ENCODE assay signal across 8 mouse cellular contexts in the genomic region with DNA sequence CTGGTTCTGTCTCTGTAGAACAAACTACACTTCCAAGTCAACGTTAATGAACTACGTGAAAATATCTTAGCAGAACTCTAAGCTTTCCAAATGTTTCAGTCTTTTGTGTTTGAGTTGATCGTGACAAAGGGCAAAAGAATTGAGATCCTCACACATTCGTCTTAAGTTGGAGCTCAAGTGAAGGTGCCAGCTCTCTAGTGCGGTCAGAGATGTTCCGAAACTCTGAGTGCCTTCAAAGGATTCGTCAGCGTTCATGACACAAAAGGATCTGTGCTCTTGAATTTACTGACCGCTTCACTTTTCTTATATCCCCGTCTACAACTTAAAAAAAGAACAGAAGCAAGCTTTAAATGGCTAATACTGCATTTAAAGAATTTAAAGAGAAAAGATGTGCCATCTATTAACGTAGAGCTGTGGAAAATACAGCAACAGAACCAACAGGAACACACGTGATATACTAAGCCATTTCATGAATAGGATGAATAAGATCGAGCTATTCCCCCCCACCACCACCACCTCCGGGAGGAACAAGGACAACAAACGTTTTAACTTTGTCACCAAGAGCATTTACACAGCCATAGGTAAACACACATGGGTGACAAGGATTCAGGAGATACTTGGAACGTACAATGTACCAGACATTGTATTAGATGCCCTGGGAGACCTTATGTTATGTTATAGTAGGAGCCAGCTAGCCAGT. TPM values are rescaled to one million over a fixed set of nuclear protein-coding genes. Genes with fewer than 3 reads are reported as not detected.
DNase-seq lines count a peak whose midpoint lies in the region; ATAC-seq lines count a peak whose summit lies in the region.

No protein-coding gene starts in this region.

- peak; percentile 53 for DNase-seq in c-Kit-positive CD71-negative TER-119-negative erythroid progenitor cells, embryonic 14.5 days (ENCODE audit: low read depth)
- DNase-seq in liver, embryonic 11.5 days (ENCODE audit: low spot score), result peak; percentile 52
- no peak for DNase-seq in adrenal gland, postnatal 14 days
- no peak for DNase-seq in layer of hippocampus, adult 8-10 months (ENCODE audit: low spot score in 2 of 2)

- 4% methylated on average over 16 of the region's 16 CpGs for WGBS in heart, embryonic 13.5 days
- WGBS in liver, embryonic 11.5 days, result 4% methylated on average over 16 of the region's 16 CpGs
- WGBS in neural tube, embryonic 13.5 days, result 2% methylated on average over 16 of the region's 16 CpGs

- no peaks in the 10 kb centered on the region for H3K9me3 ChIP-seq in megakaryocyte, embryonic 14.5 days
- no peaks in the 10 kb centered on the region for H3K9me3 ChIP-seq in heart, embryonic 13.5 days
- H3K9me3 ChIP-seq in liver, embryonic 11.5 days (ENCODE audit: control insufficient read depth, low read length), result no peaks in the 10 kb centered on the region
- no peaks in the 10 kb centered on the region for H3K9me3 ChIP-seq in neural tube, embryonic 13.5 days

- H3K36me3 ChIP-seq in megakaryocyte, embryonic 14.5 days (replicated peaks; ENCODE audit: low read length), result no peaks in the 10 kb centered on the region
- H3K36me3 ChIP-seq in heart, embryonic 13.5 days, result no peaks in the 10 kb centered on the region
- no peaks in the 10 kb centered on the region for H3K36me3 ChIP-seq in liver, embryonic 11.5 days (ENCODE audit: control insufficient read depth, insufficient read depth, low read length)
- H3K36me3 ChIP-seq in neural tube, embryonic 13.5 days, result no peaks in the 10 kb centered on the region

- H3K4me2 ChIP-seq in heart, embryonic 13.5 days, result peak overlapping the region; percentile 70
- H3K4me2 ChIP-seq in liver, embryonic 11.5 days, result peak overlapping the region; percentile 83
- peak overlapping the region; percentile 60 for H3K4me2 ChIP-seq in neural tube, embryonic 13.5 days

- peak overlapping the region; percentile 98 for H3K4me3 ChIP-seq in megakaryocyte, embryonic 14.5 days (replicated peaks)
- H3K4me3 ChIP-seq in heart, embryonic 13.5 days, result peak overlapping the region; percentile 58
- H3K4me3 ChIP-seq in liver, embryonic 11.5 days (ENCODE audit: low read depth, low read length), result peak overlapping the region; percentile 60
- H3K4me3 ChIP-seq in neural tube, embryonic 13.5 days, result peak overlapping the region; percentile 51

- peak overlapping the region; percentile 84 for H3K9ac ChIP-seq in heart, embryonic 13.5 days
- peak overlapping the region; percentile 87 for H3K9ac ChIP-seq in liver, embryonic 11.5 days (ENCODE audit: low read depth, low read length)
- H3K9ac ChIP-seq in neural tube, embryonic 13.5 days, result peak overlapping the region; percentile 78

- H3K27me3 ChIP-seq in megakaryocyte, embryonic 14.5 days (replicated peaks), result no peaks in the 10 kb centered on the region
- H3K27me3 ChIP-seq in heart, embryonic 13.5 days (replicated peaks), result no peaks in the 10 kb centered on the region
- H3K27me3 ChIP-seq in liver, embryonic 11.5 days (replicated peaks; ENCODE audit: control insufficient read depth, insufficient read depth, low read length), result no peaks in the 10 kb centered on the region
- H3K27me3 ChIP-seq in neural tube, embryonic 13.5 days, result no peaks in the 10 kb centered on the region

- peaks cover 42% of the 10 kb centered on the region for H3K4me1 ChIP-seq in megakaryocyte, embryonic 14.5 days
- H3K4me1 ChIP-seq in heart, embryonic 13.5 days, result peaks cover 36% of the 10 kb centered on the region
- H3K4me1 ChIP-seq in liver, embryonic 11.5 days (replicated peaks; ENCODE audit: control insufficient read depth, insufficient read depth, low read length), result peaks cover 7% of the 10 kb centered on the region
- peaks cover 35% of the 10 kb centered on the region for H3K4me1 ChIP-seq in neural tube, embryonic 13.5 days (replicated peaks)

- peak overlapping the region; percentile 98 for H3K27ac ChIP-seq in heart, embryonic 13.5 days (replicated peaks)
- H3K27ac ChIP-seq in liver, embryonic 11.5 days (ENCODE audit: low read depth, low read length), result peak overlapping the region; percentile 99
- H3K27ac ChIP-seq in neural tube, embryonic 13.5 days (replicated peaks), result peak overlapping the region; percentile 98

- ATAC-seq in megakaryocyte, adult 5-6 weeks (ENCODE audit: poor library complexity, severe bottlenecking), result no peak
- no peak for ATAC-seq in heart, embryonic 13.5 days (ENCODE audit: extremely low read depth, insufficient number of reproducible peaks, low FRiP score, low TSS enrichment)
- ATAC-seq in liver, embryonic 11.5 days (replicated peaks; ENCODE audit: low FRiP score), result no peak
- no peak for ATAC-seq in neural tube, embryonic 13.5 days (ENCODE audit: low read depth)

RNA-seq across cellular contexts. Expression of a gene that starts 1.3 kb away (rescaled TPM):
- 25.4 and 51.4 TPM in 2 replicates for polyA plus RNA-seq in megakaryocyte, embryonic 14.5 days (2012; ENCODE audit: insufficient read depth, low replicate concordance)
- 559 and 619 TPM in 2 replicates for total RNA-seq in megakaryocyte, adult 5-6 weeks (2015)
- total RNA-seq in megakaryocyte, adult 5-6 weeks (2017), result 895 and 963 TPM in 2 replicates
- polyA plus RNA-seq in heart, embryonic 13.5 days (2015; fragmentation: Nextera tagmentation; extraction: Ambion mirVana), result 128 and 129 TPM in 2 replicates
- 207 and 219 TPM in 2 replicates for polyA plus RNA-seq in liver, embryonic 11.5 days (2014; fragmentation: Nextera tagmentation; extraction: Ambion mirVana)
- 111 and 141 TPM in 2 replicates for polyA plus RNA-seq in neural tube, embryonic 13.5 days (2015; fragmentation: Nextera tagmentation; extraction: Ambion mirVana)
- total RNA-seq in adrenal gland, postnatal 14 days (2021), result 117 and 128 TPM in 2 replicates
- 10 to 100 TPM; 39.2 to 51.2 (median 41.8) TPM for total RNA-seq in layer of hippocampus, adult 8-10 months (2022)

RNA-seq across cellular contexts. Expression of a gene that starts 58.6 kb away (rescaled TPM):
- polyA plus RNA-seq in megakaryocyte, embryonic 14.5 days (2012; ENCODE audit: insufficient read depth, low replicate concordance), result 253 and 281 TPM in 2 replicates
- total RNA-seq in megakaryocyte, adult 5-6 weeks (2015), result 402 and 461 TPM in 2 replicates
- 143 and 163 TPM in 2 replicates for total RNA-seq in megakaryocyte, adult 5-6 weeks (2017)
- polyA plus RNA-seq in heart, embryonic 13.5 days (2015; fragmentation: Nextera tagmentation; extraction: Ambion mirVana), result 801 and 895 TPM in 2 replicates
- 481 and 504 TPM in 2 replicates for polyA plus RNA-seq in liver, embryonic 11.5 days (2014; fragmentation: Nextera tagmentation; extraction: Ambion mirVana)
- polyA plus RNA-seq in neural tube, embryonic 13.5 days (2015; fragmentation: Nextera tagmentation; extraction: Ambion mirVana), result 521 and 534 TPM in 2 replicates
- total RNA-seq in adrenal gland, postnatal 14 days (2021), result 859 and 881 TPM in 2 replicates
- 100 to 1,000 TPM; 490 to 567 (median 535) TPM for total RNA-seq in layer of hippocampus, adult 8-10 months (2022)

Comparison
In these comparisons a context has a peak if more than half of its experiments do, and no peak if none do; other contexts are left out.
1. DNase-seq: peak in c-Kit-positive CD71-negative TER-119-negative erythroid progenitor cells, embryonic 14.5 days (single experiment) and liver, embryonic 11.5 days (single experiment); none in adrenal gland, postnatal 14 days (single experiment) and layer of hippocampus, adult 8-10 months (0 of 2).
2. Peak in every context shown above with its lines, with median percentiles within 50 percentile points of each other: H3K4me3 ChIP-seq, H3K27ac ChIP-seq, H3K4me2 ChIP-seq and H3K9ac ChIP-seq.